Mouse (Mus musculus) CH12.LX (cell line): ENCODE results near the gene Rbfox1.

Experiments used
- CTCF ChIP-seq, 2 experiments: IDR thresholded peaks in 1 of 2; conservative IDR thresholded peaks in 1 of 2; 2 replicates each; pipeline ENCODE4 v1.5.1; 2011 to 2012; ENCODE audit warnings: low read depth in 2 of 2, low read length in 2 of 2, improper control_type of control experiment in 1 of 2, inconsistent platforms in 1 of 2, mild to moderate bottlenecking in 1 of 2, moderate library complexity in 1 of 2
- E2F4 ChIP-seq: IDR thresholded peaks from 2 replicates; pipeline ENCODE4 v1.6.1; 2011; ENCODE audit warnings: low read depth, low read length, improper control_type of control experiment; ENCODE audit not compliant: insufficient replicate concordance
- ELF1 ChIP-seq: IDR thresholded peaks from 2 replicates; pipeline ENCODE4 v1.6.1; 2014; ENCODE audit warnings: low read depth, mild to moderate bottlenecking, inconsistent platforms, low read length, improper control_type of control experiment
- JUND ChIP-seq: conservative IDR thresholded peaks from 2 replicates; pipeline ENCODE4 v1.6.1; 2011; ENCODE audit warnings: low read depth, low read length, improper control_type of control experiment
- KAT2A ChIP-seq: IDR thresholded peaks from 2 replicates; pipeline ENCODE4 v1.6.1; 2012; ENCODE audit warnings: low read length, improper control_type of control experiment, inconsistent platforms; ENCODE audit not compliant: insufficient replicate concordance
- MAFK ChIP-seq: IDR thresholded peaks from 2 replicates; pipeline ENCODE4 v1.6.1; 2011; ENCODE audit warnings: low read length, improper control_type of control experiment; ENCODE audit not compliant: insufficient replicate concordance
- MAX ChIP-seq: IDR thresholded peaks from 2 replicates; pipeline ENCODE4 v1.6.1; 2011; ENCODE audit warnings: low read length, improper control_type of control experiment
- POLR2A ChIP-seq: IDR thresholded peaks from 2 replicates; pipeline ENCODE4 v1.6.1; 2011; ENCODE audit warnings: low read depth, mild to moderate bottlenecking, improper control_type of control experiment, low read length
- RCOR1 ChIP-seq: conservative IDR thresholded peaks from 2 replicates; pipeline ENCODE4 v1.6.1; 2012; ENCODE audit warnings: low read depth, mild to moderate bottlenecking, inconsistent platforms, low read length, improper control_type of control experiment
- TBP ChIP-seq: conservative IDR thresholded peaks from 2 replicates; pipeline ENCODE4 v1.6.1; 2011; ENCODE audit warnings: low read depth, low read length, improper control_type of control experiment
- USF1 ChIP-seq: IDR thresholded peaks from 2 replicates; pipeline ENCODE4 v1.6.1; 2014; ENCODE audit warnings: low read depth, mild to moderate bottlenecking, inconsistent platforms, low read length, improper control_type of control experiment
- USF2 ChIP-seq: conservative IDR thresholded peaks from 2 replicates; pipeline ENCODE4 v1.6.1; 2011; ENCODE audit warnings: low read depth, low read length, improper control_type of control experiment
- ZC3H11A ChIP-seq: IDR thresholded peaks from 2 replicates; pipeline ENCODE4 v1.6.1; 2012; ENCODE audit warnings: low read depth, mild to moderate bottlenecking, inconsistent platforms, low read length, improper control_type of control experiment
- ZNF384 ChIP-seq: IDR thresholded peaks from 2 replicates; pipeline ENCODE4 v1.6.1; 2012; ENCODE audit warnings: low read depth, low read length, improper control_type of control experiment, inconsistent platforms

DNA sequence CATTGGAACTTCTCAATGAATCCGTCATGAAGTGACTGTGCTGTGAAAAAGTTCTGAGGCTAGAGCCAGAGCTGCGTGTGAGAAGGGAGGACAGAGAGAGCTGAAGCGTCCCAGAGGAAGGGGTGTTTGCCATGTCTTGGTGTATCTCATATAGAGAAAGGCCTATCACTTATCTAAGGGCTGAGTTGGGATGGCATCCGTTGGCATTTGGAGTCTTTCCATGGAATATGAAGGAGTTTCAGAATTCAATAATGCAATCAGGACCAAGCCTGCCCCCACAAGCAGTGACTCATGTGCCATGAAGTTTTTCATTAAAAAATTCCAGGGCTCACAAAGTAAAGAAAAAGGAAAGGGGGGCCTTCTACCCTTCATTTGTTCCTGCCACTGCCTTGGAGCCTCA is 112.0 kb downstream of the Rbfox1 start:
- no peak for TF ChIP-seq E2F4
- TF ChIP-seq CTCF (conservative IDR thresholded peaks at IDR 0.05 in 1 of 2, IDR thresholded peaks at IDR 0.05 in 1 of 2; ENCODE audit: low read depth in 2 of 2, low read length in 2 of 2) = no peak
- TF ChIP-seq USF2 = no peak
- TF ChIP-seq POLR2A = no peak
- no peak for TF ChIP-seq ZC3H11A
- no peak for TF ChIP-seq KAT2A
- TF ChIP-seq TBP = no peak
- TF ChIP-seq MAX = no peak
- TF ChIP-seq JUND = no peak
- TF ChIP-seq ZNF384 = no peak
- no peak for TF ChIP-seq RCOR1
- TF ChIP-seq USF1 = no peak
- no peak for TF ChIP-seq ELF1
- no peak for TF ChIP-seq MAFK
